Mouse (Mus musculus) heart, embryonic 14.5 days (tissue): Measurements from ENCODE around the gene Lrp2. TPM values are rescaled to one million over a fixed set of nuclear protein-coding genes. Genes with fewer than 3 reads are reported as not detected.
"Not testable (repeated sequence)": the region's sequence is repeated elsewhere in the genome, so short reads cannot be mapped to it uniquely, and the experiment has no call there.

Experiments used
- ATAC-seq: fragments of 200-750 bp; cut with Nextera tagmentation; 2 replicates; pipeline ENCODE4 v1.8.0; 2017; ENCODE audit warnings: low read depth, moderate TSS enrichment; ENCODE audit not compliant: insufficient number of reproducible peaks, insufficient read depth, low FRiP score
- H3K27ac ChIP-seq, 2 experiments: fragments of 200-500 bp in 1 of 2; fragments of 300-500 bp in 1 of 2; sonication (generic) in 1 of 2; replicated peaks in 1 of 2; 2 replicates each; pipeline ENCODE4 v1.5.1; 2012 to 2014; ENCODE audit warnings: low read depth in 2 of 2, low read length in 2 of 2, control low read depth in 1 of 2, mild to moderate bottlenecking in 1 of 2, mixed read lengths in 1 of 2; ENCODE audit not compliant: control insufficient read depth in 1 of 2, insufficient read depth in 1 of 2
- H3K27me3 ChIP-seq: fragments of 300-500 bp; sonication (generic); 2 replicates; pipeline ENCODE4 v1.6.1; 2014; ENCODE audit warnings: mild to moderate bottlenecking, low read length, control low read depth; ENCODE audit not compliant: control insufficient read depth, insufficient read depth
- H3K36me3 ChIP-seq: fragments of 300-500 bp; sonication (generic); 2 replicates; pipeline ENCODE4 v1.6.1; 2014; ENCODE audit warnings: mild to moderate bottlenecking, control low read depth, low read length, mixed read lengths; ENCODE audit not compliant: control insufficient read depth, insufficient read depth
- H3K4me1 ChIP-seq, 2 experiments: fragments of 200-500 bp in 1 of 2; fragments of 300-500 bp in 1 of 2; sonication (generic) in 1 of 2; 2 replicates each; pipeline ENCODE4 v1.6.1; 2012 to 2014; ENCODE audit warnings: low read length in 2 of 2, control low read depth in 1 of 2, mixed read lengths in 1 of 2; ENCODE audit not compliant: control insufficient read depth in 2 of 2, insufficient read depth in 2 of 2
- H3K4me2 ChIP-seq: fragments of 300-500 bp; sonication (generic); 2 replicates; pipeline ENCODE4 v1.6.1; 2014; ENCODE audit warnings: mild to moderate bottlenecking, low read length
- H3K4me3 ChIP-seq, 2 experiments: fragments of 200-500 bp in 1 of 2; fragments of 300-500 bp in 1 of 2; sonication (generic) in 1 of 2; 2 replicates each; pipeline ENCODE4 v1.5.1; 2012 to 2014; ENCODE audit warnings: low read length in 2 of 2, mild to moderate bottlenecking in 2 of 2, control low read depth in 1 of 2, low read depth in 1 of 2, moderate library complexity in 1 of 2; ENCODE audit not compliant: control insufficient read depth in 1 of 2, insufficient read depth in 1 of 2
- H3K9ac ChIP-seq: fragments of 300-500 bp; sonication (generic); 2 replicates; pipeline ENCODE4 v1.6.1; 2014; ENCODE audit warnings: mild to moderate bottlenecking, low read length
- H3K9me3 ChIP-seq: fragments of 300-500 bp; sonication (generic); 2 replicates; pipeline ENCODE4 v1.6.1; 2016; ENCODE audit warnings: low read length, control low read depth; ENCODE audit not compliant: control insufficient read depth
- WGBS: fragments of 180-500 bp; shearing (Covaris S2); extraction: QIAGEN DNeasy Blood & Tissue Kit; methylation state at CpG from one replicate; pipeline ENCODE4 v1.1.7; 2014; 5-methylcytosine and 5-hydroxymethylcytosine counted together
- polyA plus RNA-seq: library from polyadenylated mRNA; unstranded; fragments of >200 nt; fragmentation: Nextera tagmentation; extraction: Ambion mirVana; gene quantifications from 2 replicates; pipeline ENCODE4 v1.2.1, GENCODE M21; 2014

Gene Lrp2
- polyA plus RNA-seq, 1 experiment from 2014 or later: 1.00 TPM

DNA sequence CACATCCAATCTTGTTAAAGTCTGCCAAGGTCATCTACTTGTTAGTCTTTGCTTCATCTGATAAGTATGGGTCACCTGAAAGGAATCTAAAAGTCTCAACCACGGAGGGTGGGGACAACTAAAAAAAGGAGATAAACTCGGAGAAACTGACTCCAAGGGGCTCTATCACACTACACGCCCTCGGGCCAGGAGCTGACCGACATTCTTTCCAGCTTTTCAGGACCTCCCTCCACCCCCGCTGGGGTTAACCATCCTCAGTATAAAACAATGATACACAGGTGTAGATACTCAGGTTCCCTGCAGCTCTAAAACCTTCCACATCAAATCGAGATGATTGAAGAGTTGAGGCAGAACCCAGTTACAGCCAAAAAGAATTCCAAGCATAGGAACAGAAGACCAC, 3.0 kb downstream of the Lrp2 start:
- WGBS: 32% methylated on average over 7 of the region's 7 CpGs
- Histone ChIP-seq H3K9me3 (no peaks in the 10 kb centered on the region), H3K27ac (no peak overlapping the region), H3K4me2 (no peak overlapping the region), H3K9ac (no peak overlapping the region), H3K4me3 (no peak overlapping the region), H3K27me3 (peaks cover 24% of the 10 kb centered on the region; the same call in 1 of the 2 replicates), H3K4me1 (peaks cover 6 to 26% of the 10 kb centered on the region in 2 experiments), H3K36me3 (no peaks in the 10 kb centered on the region)
- no peak for ATAC-seq

DNA sequence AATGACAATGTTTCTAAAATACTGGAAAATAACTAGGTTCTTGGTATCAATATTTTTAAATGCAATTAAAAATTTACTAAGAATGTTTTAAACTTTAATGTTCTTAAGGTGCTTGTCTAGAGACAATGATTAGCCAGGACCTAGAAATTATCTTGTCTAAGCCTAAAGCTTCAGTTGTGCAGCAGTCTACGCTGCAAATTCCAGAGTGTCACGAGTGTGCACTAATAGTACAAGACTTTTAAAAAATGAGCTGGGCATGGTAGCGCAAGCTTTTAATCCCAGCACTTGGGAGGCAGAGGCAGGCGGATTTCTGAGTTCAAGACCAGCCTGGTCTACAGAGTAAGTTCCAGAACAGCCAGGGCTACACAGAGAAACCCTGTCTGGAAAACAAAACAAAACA, 3.8 kb downstream of the Lrp2 start:
- not testable (repeated sequence) for H3K4me2 ChIP-seq, H3K4me3 ChIP-seq, H3K27ac ChIP-seq, ATAC-seq, H3K9ac ChIP-seq, H3K36me3 ChIP-seq, H3K9me3 ChIP-seq
- H3K27me3 ChIP-seq: peaks cover 20% of the 10 kb centered on the region; the same call in 1 of the 2 replicates
- peaks cover 0 to 19% of the 10 kb centered on the region in 2 experiments for H3K4me1 ChIP-seq
- 89% methylated on average over 4 of the region's 4 CpGs for WGBS

DNA sequence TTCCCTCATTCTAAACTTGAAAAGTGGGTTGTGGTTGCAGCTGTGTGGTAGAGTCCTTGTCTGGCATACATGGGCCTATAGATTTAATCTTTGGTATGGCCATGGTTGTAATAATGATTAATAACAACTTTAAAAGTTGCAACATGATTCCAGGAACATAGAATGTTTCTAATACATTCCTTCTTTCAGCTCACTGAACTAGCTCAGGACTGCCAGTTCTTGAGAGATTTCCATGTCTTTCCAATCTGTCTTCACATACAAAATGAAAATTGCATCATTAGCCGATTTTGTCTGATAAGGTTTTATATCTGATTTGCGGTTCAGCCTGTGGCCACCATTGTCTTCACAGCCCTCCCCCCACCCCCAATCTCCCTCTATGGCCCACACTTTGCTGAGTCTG, 5.8 kb downstream of the Lrp2 start:
- no peak for ATAC-seq
- H3K36me3 ChIP-seq: no peaks in the 10 kb centered on the region
- H3K27me3 ChIP-seq: peaks cover 8% of the 10 kb centered on the region; the same call in 1 of the 2 replicates

DNA sequence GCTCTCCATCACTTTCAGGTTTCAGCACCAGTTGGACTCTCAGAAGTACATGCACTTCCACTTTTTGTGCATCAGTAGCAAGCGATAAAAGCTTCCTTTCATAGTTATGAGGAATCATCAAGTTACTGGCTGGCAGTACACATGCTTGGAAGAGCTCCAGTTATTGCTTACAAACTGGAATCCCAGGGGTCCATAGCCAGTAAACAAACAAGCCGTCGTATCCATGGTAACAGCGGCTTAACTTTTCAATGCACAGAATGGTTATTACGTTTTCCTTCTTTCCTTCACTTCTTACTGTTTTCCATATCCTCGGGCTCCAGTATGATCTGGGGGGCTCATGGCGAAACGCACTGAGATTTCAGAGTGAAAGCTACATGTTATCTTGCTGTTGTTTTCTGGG, 7.7 kb downstream of the Lrp2 start:
- H3K27ac ChIP-seq: no peak overlapping the region
- no peaks in the 10 kb centered on the region for H3K27me3 ChIP-seq
- H3K4me3 ChIP-seq: no peak overlapping the region
- WGBS: 91% methylated on average over 8 of the region's 8 CpGs
- no peaks in the 10 kb centered on the region for H3K4me1 ChIP-seq
- H3K36me3 ChIP-seq: no peaks in the 10 kb centered on the region
- ATAC-seq: no peak
- no peak overlapping the region for H3K4me2 ChIP-seq
- H3K9me3 ChIP-seq: no peaks in the 10 kb centered on the region
- no peak overlapping the region for H3K9ac ChIP-seq

More for the DNA sequence above, 5.8 kb downstream of the Lrp2 start:
- Histone ChIP-seq H3K9me3 (no peaks in the 10 kb centered on the region), H3K4me2 (no peak overlapping the region), H3K4me3 (no peak overlapping the region), H3K27ac (no peak overlapping the region), H3K4me1 (peaks cover 0 to 9% of the 10 kb centered on the region in 2 experiments; a peak in 3 of 4 replicates), H3K9ac (no peak overlapping the region)
- WGBS: 82% methylated on average over 2 of the region's 2 CpGs

DNA sequence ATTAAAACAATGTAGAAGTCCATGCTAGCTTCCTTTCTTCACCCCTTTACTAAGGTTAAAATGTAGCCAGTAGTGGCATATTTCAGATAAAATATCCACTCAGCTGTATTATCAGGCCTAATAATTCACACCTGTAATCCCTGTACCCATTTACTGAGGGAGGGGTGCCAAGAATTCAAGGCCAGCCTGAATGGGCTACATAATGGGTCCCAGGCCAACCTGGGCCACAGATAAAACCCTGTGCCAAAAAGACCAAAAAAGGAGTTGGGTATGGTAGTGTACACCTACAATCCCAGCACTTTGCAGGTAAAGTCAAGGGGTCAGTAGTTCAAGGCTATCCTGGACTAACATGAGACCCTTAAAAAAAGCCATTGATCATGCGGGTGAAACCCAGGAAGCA, 9.3 kb downstream of the Lrp2 start:
- H3K4me2 ChIP-seq: no peak overlapping the region
- H3K27me3 ChIP-seq: no peaks in the 10 kb centered on the region
- H3K4me3 ChIP-seq: no peak overlapping the region
- no peaks in the 10 kb centered on the region for H3K9me3 ChIP-seq
- no peak overlapping the region for H3K27ac ChIP-seq
- H3K36me3 ChIP-seq: no peaks in the 10 kb centered on the region
- H3K9ac ChIP-seq: no peak overlapping the region
- no peak for ATAC-seq
- no peaks in the 10 kb centered on the region for H3K4me1 ChIP-seq
- 96% methylated on average over 1 of the region's 1 CpGs for WGBS

DNA sequence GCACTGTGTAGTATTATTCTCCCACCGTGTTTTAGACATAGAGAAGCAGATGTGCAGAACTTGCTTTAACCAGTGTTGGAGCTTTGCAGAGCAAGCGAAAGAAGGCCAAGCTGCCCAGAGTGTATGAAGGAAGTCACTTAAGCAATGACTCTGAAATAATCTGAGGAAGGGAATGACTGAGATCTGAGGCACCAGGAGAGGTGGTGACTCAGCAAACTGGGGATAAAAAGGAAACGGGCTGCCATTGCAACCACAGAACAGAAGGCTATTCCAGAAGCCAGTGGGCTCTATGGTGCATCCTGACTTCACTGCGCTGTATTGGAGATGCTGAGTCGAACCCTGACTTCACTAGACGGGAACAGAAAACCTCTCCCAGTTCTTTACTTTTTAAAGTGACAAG, 10.9 kb downstream of the Lrp2 start:
- no peak overlapping the region for H3K9ac ChIP-seq
- ATAC-seq: no peak
- no peaks in the 10 kb centered on the region for H3K27me3 ChIP-seq
- H3K4me2 ChIP-seq: no peak overlapping the region
- no peaks in the 10 kb centered on the region for H3K4me1 ChIP-seq
- H3K9me3 ChIP-seq: no peaks in the 10 kb centered on the region
- H3K36me3 ChIP-seq: no peaks in the 10 kb centered on the region
- no peak overlapping the region for H3K4me3 ChIP-seq
- H3K27ac ChIP-seq: no peak overlapping the region
- WGBS: 63% methylated on average over 6 of the region's 6 CpGs

DNA sequence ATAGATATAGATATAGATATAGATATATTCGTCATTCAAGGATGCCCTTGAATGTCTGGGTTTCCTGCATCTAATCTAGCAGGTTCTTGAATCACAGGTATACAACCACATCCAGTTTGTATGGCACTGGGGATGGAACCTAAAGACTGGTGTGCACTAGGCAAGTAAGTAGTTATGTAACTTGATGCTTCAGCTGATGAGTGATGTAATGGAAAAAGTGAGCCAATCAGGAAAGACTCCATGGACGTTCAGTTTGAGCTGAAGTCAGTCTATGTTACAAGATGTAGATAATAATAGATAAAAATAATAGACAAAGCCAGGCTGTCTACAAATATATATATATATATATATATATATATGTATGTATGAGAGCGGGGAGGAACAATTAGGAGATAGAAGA, 11.6 kb downstream of the Lrp2 start:
- Histone ChIP-seq H3K9me3 (no peaks in the 10 kb centered on the region), H3K4me2 (no peak overlapping the region), H3K4me3 (no peak overlapping the region), H3K27me3 (no peaks in the 10 kb centered on the region), H3K27ac (no peak overlapping the region), H3K4me1 (no peaks in the 10 kb centered on the region), H3K9ac (no peak overlapping the region), H3K36me3 (no peaks in the 10 kb centered on the region)
- WGBS: 61% methylated on average over 3 of the region's 3 CpGs
- ATAC-seq: no peak

DNA sequence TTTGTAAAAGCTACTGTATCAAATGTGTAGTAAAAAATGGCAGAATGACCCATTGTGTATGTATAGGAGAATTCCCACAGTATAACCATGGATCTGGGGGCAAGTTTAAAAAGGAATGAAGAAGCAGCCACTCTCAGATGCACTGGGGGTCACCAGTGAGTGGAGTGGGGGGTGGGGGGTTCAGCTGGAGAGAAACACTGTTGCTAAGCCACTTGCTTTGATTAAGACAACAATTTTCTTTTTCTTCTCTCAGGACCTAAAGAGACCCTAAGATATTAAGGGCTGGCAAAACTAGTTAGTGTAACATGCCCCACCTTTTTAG, 12.2 kb downstream of the Lrp2 start:
- ATAC-seq: no peak
- no peaks in the 10 kb centered on the region for H3K36me3 ChIP-seq
- H3K27me3 ChIP-seq: no peaks in the 10 kb centered on the region
- no peak overlapping the region for H3K4me3 ChIP-seq
- H3K9me3 ChIP-seq: no peaks in the 10 kb centered on the region
- no peak overlapping the region for H3K27ac ChIP-seq
- H3K4me2 ChIP-seq: no peak overlapping the region
- H3K4me1 ChIP-seq: no peaks in the 10 kb centered on the region
- no peak overlapping the region for H3K9ac ChIP-seq
